Mouse (Mus musculus): Measurements from ENCODE around the gene Slc5a5.

- TF ChIP-seq CTCF (IDR thresholded peaks at IDR 0.05; ENCODE audit: insufficient read depth, low read length): no peak
- no peak for TF ChIP-seq POLR2A (IDR thresholded peaks at IDR 0.05; ENCODE audit: borderline replicate concordance, extremely low read depth, low read depth, low read length)
Observed at GRCm38 (mm10) chr8:70934786-70935185, 42.2 kb upstream of the Slc5a5 start.

Measured in lung, adult 2 months (tissue).